ENCODE assay signal across 19 mouse cellular contexts in genomic region chrX:167033091-167033490, GRCm38 (mm10).
DNase-seq lines count a peak whose midpoint lies in the region; ATAC-seq and TF ChIP-seq lines count a peak whose summit lies in the region.
"Had no signal": no experiment of that assay in that cellular context is flagged by ENCODE, and none has a peak within 500 bp of the region (broad histone marks: within the 10 kb centered on the region; RNA-seq: fewer than 3 reads in every experiment).

No protein-coding gene starts in this region.

- TF ChIP-seq EP300 in heart, adult 2 months (IDR thresholded peaks at IDR 0.05; ENCODE audit: insufficient read depth, low read depth, low read length), result no peak
- TF ChIP-seq EP300 in lung, postnatal 0 days (IDR thresholded peaks at IDR 0.05), result no peak
- TF ChIP-seq EP300 in stomach, postnatal 0 days (optimal IDR thresholded peaks at IDR 0.05), result no peak

- 80% methylated on average over 2 of the region's 2 CpGs for WGBS in heart, adult 2 months
- WGBS in heart, embryonic 10.5 days, result 80% methylated on average over 2 of the region's 2 CpGs
- WGBS in kidney, embryonic 15.5 days, result 76% methylated on average over 2 of the region's 2 CpGs
- 72% methylated on average over 2 of the region's 2 CpGs for WGBS in lung, postnatal 0 days
- WGBS in stomach, postnatal 0 days, result 70% methylated on average over 2 of the region's 2 CpGs
- WGBS in hindbrain, embryonic 11.5 days, result 83% methylated on average over 2 of the region's 2 CpGs

- no peaks in the 10 kb centered on the region for H3K36me3 ChIP-seq in heart, adult 2 months (ENCODE audit: control insufficient read depth, insufficient read depth, low read length)
- no peaks in the 10 kb centered on the region for H3K36me3 ChIP-seq in heart, embryonic 10.5 days
- no peaks in the 10 kb centered on the region for H3K36me3 ChIP-seq in kidney, embryonic 15.5 days
- no peaks in the 10 kb centered on the region for H3K36me3 ChIP-seq in lung, postnatal 0 days (ENCODE audit: insufficient read depth, low read length)
- no peaks in the 10 kb centered on the region for H3K36me3 ChIP-seq in stomach, postnatal 0 days (ENCODE audit: control insufficient read depth, insufficient read depth, low read length)
- H3K36me3 ChIP-seq in hindbrain, embryonic 11.5 days (ENCODE audit: control insufficient read depth, insufficient read depth, low read length), result no peaks in the 10 kb centered on the region
- H3K36me3 ChIP-seq: forebrain, embryonic 15.5 days; hindbrain, embryonic 12.5 days; liver, embryonic 15.5 days; midbrain, embryonic 13.5 days had no signal

- intact Hi-C loops in heart, adult 2 months (cut with DNase I), result loop anchor here (5.0 to 10.0 kb wide), 3 partner anchors 69 to 371 kb away; partner anchors contain the start of gene Tmsb4x

- TF ChIP-seq POLR2A in heart, adult 2 months (IDR thresholded peaks at IDR 0.05; ENCODE audit: insufficient read depth, low read depth, low read length), result no peak

- H3K4me1 ChIP-seq in heart, adult 2 months (ENCODE audit: control insufficient read depth, insufficient read depth, low read length), result peaks cover 2% of the 10 kb centered on the region
- H3K4me1 ChIP-seq in heart, embryonic 10.5 days, result no peaks in the 10 kb centered on the region
- H3K4me1 ChIP-seq in kidney, embryonic 15.5 days, result no peaks in the 10 kb centered on the region
- H3K4me1 ChIP-seq in lung, postnatal 0 days (ENCODE audit: insufficient read depth, low read depth, low read length), result no peaks in the 10 kb centered on the region
- H3K4me1 ChIP-seq in stomach, postnatal 0 days (replicated peaks; ENCODE audit: control insufficient read depth, insufficient read depth), result no peaks in the 10 kb centered on the region
- no peaks in the 10 kb centered on the region for H3K4me1 ChIP-seq in hindbrain, embryonic 11.5 days (replicated peaks; ENCODE audit: control insufficient read depth, insufficient read depth, low read length)
- H3K4me1 ChIP-seq: forebrain, embryonic 15.5 days; hindbrain, embryonic 12.5 days; liver, embryonic 15.5 days; midbrain, embryonic 13.5 days had no signal

- no peaks in the 10 kb centered on the region for H3K79me2 ChIP-seq in heart, adult 2 months (replicated peaks; ENCODE audit: control insufficient read depth, insufficient read depth, low read length)

- H3K4me2 ChIP-seq in kidney, embryonic 15.5 days, result no peak overlapping the region
- no peak overlapping the region for H3K4me2 ChIP-seq in lung, postnatal 0 days (replicated peaks; ENCODE audit: low read depth, low read length)
- H3K4me2 ChIP-seq in stomach, postnatal 0 days (replicated peaks; ENCODE audit: low read depth), result no peak overlapping the region
- no peak overlapping the region for H3K4me2 ChIP-seq in hindbrain, embryonic 11.5 days (replicated peaks; ENCODE audit: low read depth, low read length)
- H3K4me2 ChIP-seq: forebrain, embryonic 15.5 days; hindbrain, embryonic 12.5 days; liver, embryonic 15.5 days; midbrain, embryonic 13.5 days had no signal

- H3K9me3 ChIP-seq in heart, embryonic 10.5 days, result no peaks in the 10 kb centered on the region
- no peaks in the 10 kb centered on the region for H3K9me3 ChIP-seq in kidney, embryonic 15.5 days (replicated peaks)
- H3K9me3 ChIP-seq in lung, postnatal 0 days (ENCODE audit: low read length), result no peaks in the 10 kb centered on the region
- no peaks in the 10 kb centered on the region for H3K9me3 ChIP-seq in stomach, postnatal 0 days (ENCODE audit: control insufficient read depth, low read length)
- H3K9me3 ChIP-seq in hindbrain, embryonic 11.5 days (ENCODE audit: control insufficient read depth, low read length), result no peaks in the 10 kb centered on the region
- H3K9me3 ChIP-seq: forebrain, embryonic 15.5 days; hindbrain, embryonic 12.5 days; liver, embryonic 15.5 days; midbrain, embryonic 13.5 days had no signal

- no peak overlapping the region for H3K4me3 ChIP-seq in heart, adult 2 months
- no peak overlapping the region for H3K4me3 ChIP-seq in heart, embryonic 10.5 days
- H3K4me3 ChIP-seq in kidney, embryonic 15.5 days (replicated peaks), result no peak overlapping the region
- H3K4me3 ChIP-seq in lung, postnatal 0 days (ENCODE audit: low read depth, low read length), result no peak overlapping the region
- H3K4me3 ChIP-seq in stomach, postnatal 0 days (ENCODE audit: low read depth, low read length), result no peak overlapping the region
- no peak overlapping the region for H3K4me3 ChIP-seq in hindbrain, embryonic 11.5 days (ENCODE audit: low read depth, low read length)
- H3K4me3 ChIP-seq: forebrain, embryonic 15.5 days; hindbrain, embryonic 12.5 days; liver, embryonic 15.5 days; midbrain, embryonic 13.5 days had no signal

- peak overlapping the region; percentile 76 for H3K27ac ChIP-seq in heart, adult 2 months
- no peak overlapping the region for H3K27ac ChIP-seq in heart, embryonic 10.5 days
- peak overlapping the region; percentile 19; the same call in 1 of the 2 replicates for H3K27ac ChIP-seq in kidney, embryonic 15.5 days
- H3K27ac ChIP-seq in lung, postnatal 0 days (ENCODE audit: low read length), result peak overlapping the region; percentile 48
- peak overlapping the region; percentile 69; the same call in 1 of the 2 replicates for H3K27ac ChIP-seq in stomach, postnatal 0 days (replicated peaks)
- no peak overlapping the region for H3K27ac ChIP-seq in hindbrain, embryonic 11.5 days (ENCODE audit: low read depth, low read length)
- H3K27ac ChIP-seq: forebrain, embryonic 15.5 days; hindbrain, embryonic 12.5 days; liver, embryonic 15.5 days; midbrain, embryonic 13.5 days had no signal

- no peak for TF ChIP-seq CTCF in heart, adult 2 months (IDR thresholded peaks at IDR 0.05)
- no peak for TF ChIP-seq CTCF in lung, postnatal 0 days (IDR thresholded peaks at IDR 0.05)
- no peak for TF ChIP-seq CTCF in stomach, postnatal 0 days (IDR thresholded peaks at IDR 0.05; ENCODE audit: low read depth)

- ATAC-seq in kidney, embryonic 15.5 days (replicated peaks; ENCODE audit: low FRiP score), result no peak
- ATAC-seq in lung, postnatal 0 days, result no peak
- ATAC-seq in stomach, postnatal 0 days (ENCODE audit: low FRiP score, low TSS enrichment), result peak; percentile 51; the same call in 1 of the 2 replicates
- no peak for ATAC-seq in hindbrain, embryonic 11.5 days (ENCODE audit: low FRiP score)
- ATAC-seq: forebrain, embryonic 15.5 days; inflammation-experienced regulatory T-cells, adult 6 months; midbrain, embryonic 13.5 days had no signal

- no peak for DNase-seq in heart, adult 2 months
- DNase-seq in heart, embryonic 10.5 days (ENCODE audit: low spot score), result no peak
- DNase-seq in kidney, postnatal 14 days, result no peak
- no peak for DNase-seq in lung, postnatal 0 days (ENCODE audit: low spot score)
- DNase-seq in lung, postnatal 25 days (ENCODE audit: low spot score), result no peak
- no peak for DNase-seq in stomach, postnatal 0 days (ENCODE audit: low spot score)
- no peak for DNase-seq in hindbrain, embryonic 11.5 days (ENCODE audit: low spot score)
- DNase-seq: adrenal gland, adult 2 months; cerebellum, adult 11 months; cerebellum, postnatal 25 days; right cerebral cortex, postnatal 4 days; thymus, postnatal 14 days had no signal

- no peak overlapping the region for H3K9ac ChIP-seq in heart, adult 2 months (ENCODE audit: low read depth, low read length)
- H3K9ac ChIP-seq in kidney, embryonic 15.5 days, result no peak overlapping the region
- H3K9ac ChIP-seq in lung, postnatal 0 days (replicated peaks; ENCODE audit: low read depth), result no peak overlapping the region
- H3K9ac ChIP-seq in stomach, postnatal 0 days (ENCODE audit: low read length), result no peak overlapping the region
- H3K9ac ChIP-seq in hindbrain, embryonic 11.5 days (ENCODE audit: low read depth, low read length), result no peak overlapping the region
- H3K9ac ChIP-seq: forebrain, embryonic 15.5 days; hindbrain, embryonic 12.5 days; liver, embryonic 15.5 days; midbrain, embryonic 13.5 days had no signal

- H3K27me3 ChIP-seq in heart, adult 2 months (ENCODE audit: control insufficient read depth, insufficient read depth, low read length), result no peaks in the 10 kb centered on the region
- H3K27me3 ChIP-seq in heart, embryonic 10.5 days (ENCODE audit: insufficient read depth, poor library complexity, severe bottlenecking), result peaks cover 9% of the 10 kb centered on the region; the same call in 1 of the 2 replicates
- H3K27me3 ChIP-seq in kidney, embryonic 15.5 days, result peaks cover 32% of the 10 kb centered on the region
- no peaks in the 10 kb centered on the region for H3K27me3 ChIP-seq in lung, postnatal 0 days (replicated peaks; ENCODE audit: insufficient read depth, low read length)
- no peaks in the 10 kb centered on the region for H3K27me3 ChIP-seq in stomach, postnatal 0 days (ENCODE audit: control insufficient read depth, insufficient read depth, low read length)
- peaks cover 3% of the 10 kb centered on the region; the same call in 1 of the 2 replicates for H3K27me3 ChIP-seq in hindbrain, embryonic 11.5 days (ENCODE audit: control insufficient read depth, insufficient read depth, low read length)
- H3K27me3 ChIP-seq: CH12.LX; forebrain, embryonic 15.5 days; liver, embryonic 15.5 days had no signal

Comparison
In these comparisons a context has a peak if more than half of its experiments do, and no peak if none do; other contexts are left out.
1. H3K27ac ChIP-seq: peak in heart, adult 2 months (single experiment), kidney, embryonic 15.5 days (single experiment), lung, postnatal 0 days (single experiment) and stomach, postnatal 0 days (single experiment); none in heart, embryonic 10.5 days (single experiment) and hindbrain, embryonic 11.5 days (single experiment).